Comparison of ENCODE assay signal across 29 mouse cellular contexts in genomic region chr14:29082171-29082570, GRCm38 (mm10).
A peak's percentile ranks its signal among the peaks of the same experiment; 100 is the strongest.
DNase-seq lines count a peak whose midpoint lies in the region; ATAC-seq and TF ChIP-seq lines count a peak whose summit lies in the region.
"Had no signal": no experiment of that assay in that cellular context is flagged by ENCODE, and none has a peak within 500 bp of the region (broad histone marks: within the 10 kb centered on the region; RNA-seq: fewer than 3 reads in every experiment).

No protein-coding gene starts in this region.

- TF ChIP-seq CTCF in Patski (IDR thresholded peaks at IDR 0.05): no peak

- intact Hi-C loops in gastrocnemius, postnatal 36 days (cut with DNase I): no loop called here

- no peak overlapping the region for H3K9ac ChIP-seq in liver, embryonic 11.5 days (ENCODE audit: low read depth, low read length)
- no peak overlapping the region for H3K9ac ChIP-seq in midbrain, embryonic 14.5 days (replicated peaks; ENCODE audit: low read length)
- H3K9ac ChIP-seq: embryonic facial prominence, embryonic 12.5 days; intestine, embryonic 15.5 days; limb, embryonic 13.5 days; liver, embryonic 12.5 days; liver, postnatal 0 days; midbrain, embryonic 12.5 days; neural tube, embryonic 13.5 days had no signal

- no peak overlapping the region for H3K4me2 ChIP-seq in liver, embryonic 11.5 days
- H3K4me2 ChIP-seq in midbrain, embryonic 14.5 days (ENCODE audit: low read length): no peak overlapping the region
- H3K4me2 ChIP-seq: embryonic facial prominence, embryonic 12.5 days; intestine, embryonic 15.5 days; limb, embryonic 13.5 days; liver, embryonic 12.5 days; midbrain, embryonic 12.5 days; neural tube, embryonic 13.5 days had no signal

- CTCF ChIA-PET in Patski (lab: Charles Lee): interaction anchor here (0.6 to 1.5 kb wide), 4 partner anchors 9 to 697 kb away, joined by 3 to 5 read pairs (median 4); no protein-coding TSS in a partner anchor

- DNase-seq in 3T3-L1 (ENCODE audit: low read depth, low spot score) (peak; percentile 83), Patski (ENCODE audit: low read depth, low spot score) (peak; percentile 97)
- peak; percentile 80 for DNase-seq in adrenal gland, postnatal 14 days
- peak; percentile 65 for DNase-seq in fibroblast of lung, adult 2 months (ENCODE audit: low read depth)
- no peak for DNase-seq in gastrocnemius, postnatal 36 days
- no peak for DNase-seq in liver, embryonic 11.5 days (ENCODE audit: low spot score)
- DNase-seq in midbrain, embryonic 14.5 days: no peak
- DNase-seq: B cell, adult 2 months; cerebellum, adult 8-10 months; cerebellum, postnatal 25 days; embryo, embryonic 11 days; heart, postnatal 14 days; kidney, adult 2 months; kidney, postnatal 4 days; liver, postnatal 0 days; lung, postnatal 36 days; retina, postnatal 1 day; right cerebral cortex, postnatal 14 days had no signal

- POLR2A ChIA-PET in Patski (lab: Charles Lee): no interaction called here

- no peak overlapping the region for H3K27ac ChIP-seq in liver, embryonic 11.5 days (ENCODE audit: low read depth, low read length)
- no peak overlapping the region for H3K27ac ChIP-seq in midbrain, embryonic 14.5 days (replicated peaks; ENCODE audit: low read depth, low read length)
- H3K27ac ChIP-seq: embryonic facial prominence, embryonic 12.5 days; hindbrain, embryonic 10.5 days; intestine, embryonic 15.5 days; limb, embryonic 13.5 days; liver, embryonic 12.5 days; midbrain, embryonic 12.5 days; neural tube, embryonic 13.5 days had no signal

- no peaks in the 10 kb centered on the region for H3K9me3 ChIP-seq in liver, embryonic 11.5 days (ENCODE audit: control insufficient read depth, low read length)
- no peaks in the 10 kb centered on the region for H3K9me3 ChIP-seq in midbrain, embryonic 14.5 days (ENCODE audit: control insufficient read depth, low read length)
- H3K9me3 ChIP-seq: embryonic facial prominence, embryonic 12.5 days; hindbrain, embryonic 10.5 days; intestine, embryonic 15.5 days; limb, embryonic 13.5 days; liver, embryonic 12.5 days; midbrain, embryonic 12.5 days; neural tube, embryonic 13.5 days had no signal

- no peaks in the 10 kb centered on the region for H3K36me3 ChIP-seq in liver, embryonic 11.5 days (ENCODE audit: control insufficient read depth, insufficient read depth, low read length)
- H3K36me3 ChIP-seq in midbrain, embryonic 14.5 days (ENCODE audit: control insufficient read depth, insufficient read depth, low read length): no peaks in the 10 kb centered on the region
- H3K36me3 ChIP-seq: embryonic facial prominence, embryonic 12.5 days; G1E; hindbrain, embryonic 10.5 days; intestine, embryonic 15.5 days; limb, embryonic 13.5 days; liver, embryonic 12.5 days; midbrain, embryonic 12.5 days; neural tube, embryonic 13.5 days had no signal

- 71% methylated on average over 1 of the region's 1 CpGs for WGBS in liver, embryonic 11.5 days
- WGBS in midbrain, embryonic 14.5 days: 92% methylated on average over 1 of the region's 1 CpGs

- H3K4me1 ChIP-seq in liver, embryonic 11.5 days (replicated peaks; ENCODE audit: control insufficient read depth, insufficient read depth, low read length): no peaks in the 10 kb centered on the region
- no peaks in the 10 kb centered on the region for H3K4me1 ChIP-seq in midbrain, embryonic 14.5 days (ENCODE audit: control insufficient read depth, insufficient read depth, low read length)
- H3K4me1 ChIP-seq: intestine, embryonic 15.5 days; liver, embryonic 12.5 days; megakaryocyte, embryonic 14.5 days had no signal

- in situ Hi-C loops in Patski (cut with MboI; ENCODE audit: low pct_unique_long_range_greater_than_20kb): loop anchor here (5.0 to 25.0 kb wide), 2 partner anchors 275 to 795 kb away; no protein-coding TSS in a partner anchor

- ATAC-seq in Patski: peak; percentile 91
- ATAC-seq in liver, embryonic 11.5 days (replicated peaks; ENCODE audit: low FRiP score): no peak
- ATAC-seq in midbrain, embryonic 14.5 days (ENCODE audit: low FRiP score, low TSS enrichment): no peak
- ATAC-seq: forebrain, embryonic 16.5 days; hindbrain, embryonic 16.5 days; intestine, embryonic 15.5 days; liver, embryonic 12.5 days; liver, postnatal 0 days had no signal

- H3K4me3 ChIP-seq in liver, embryonic 11.5 days (ENCODE audit: low read depth, low read length): no peak overlapping the region
- H3K4me3 ChIP-seq in midbrain, embryonic 14.5 days (replicated peaks; ENCODE audit: low read depth, low read length): no peak overlapping the region
- H3K4me3 ChIP-seq: embryonic facial prominence, embryonic 12.5 days; hindbrain, embryonic 10.5 days; intestine, embryonic 15.5 days; limb, embryonic 13.5 days; liver, embryonic 12.5 days; megakaryocyte, embryonic 14.5 days; midbrain, embryonic 12.5 days; neural tube, embryonic 13.5 days had no signal

- H3K27me3 ChIP-seq in Patski: no peaks in the 10 kb centered on the region
- H3K27me3 ChIP-seq in liver, embryonic 11.5 days (replicated peaks; ENCODE audit: control insufficient read depth, insufficient read depth, low read length): no peaks in the 10 kb centered on the region
- H3K27me3 ChIP-seq in midbrain, embryonic 14.5 days (ENCODE audit: control insufficient read depth, insufficient read depth, low read length): no peaks in the 10 kb centered on the region
- H3K27me3 ChIP-seq: embryonic facial prominence, embryonic 12.5 days; intestine, embryonic 15.5 days; liver, embryonic 12.5 days; megakaryocyte, embryonic 14.5 days; neural tube, embryonic 13.5 days had no signal

Comparison
In these comparisons a context has a peak if more than half of its experiments do, and no peak if none do; other contexts are left out.
1. DNase-seq: peak in 3T3-L1 (single experiment), Patski (single experiment), adrenal gland, postnatal 14 days (single experiment) and fibroblast of lung, adult 2 months (single experiment); none in gastrocnemius, postnatal 36 days (0 of 2), liver, embryonic 11.5 days (single experiment) and midbrain, embryonic 14.5 days (single experiment).